Mouse (Mus musculus) frontal cortex, postnatal 25 days (tissue): ENCODE data around the gene Mri1.

Experiments used
- DNase-seq, 2 experiments: peaks; one replicate each; pipeline ENCODE4 v3.0.0; 2022; ENCODE audit warnings: low spot score in 2 of 2

Gene Mri1

DNA sequence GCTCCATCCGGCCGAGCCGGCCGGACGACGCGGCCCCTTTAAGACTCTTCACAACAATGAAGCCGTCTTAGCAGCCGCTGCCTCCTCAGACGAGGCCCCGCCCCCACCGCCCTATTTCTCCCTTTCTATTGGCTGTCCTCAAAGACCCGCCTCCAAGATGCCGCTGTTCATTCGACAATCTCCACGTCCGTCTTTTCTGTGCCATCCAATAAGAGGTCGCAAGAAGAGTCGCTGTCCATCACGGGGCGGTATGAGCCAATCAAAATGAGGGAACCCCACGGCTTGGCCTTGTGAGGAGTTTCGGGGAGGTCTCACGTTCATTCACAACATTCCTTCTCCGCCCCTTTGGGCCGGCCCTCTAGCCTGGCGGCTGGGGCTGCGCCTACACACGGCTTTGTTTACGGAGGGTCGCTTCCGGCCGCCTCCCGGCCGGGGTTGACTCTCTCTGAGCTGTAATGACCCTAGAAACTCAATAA is 20.1 kb downstream of the Mri1 start, which contains the start of gene Zswim4:
TSS of gene Zswim4 (minus strand) at position 58 of the 476 bp plus-strand sequence.
- DNase-seq, result peak; percentile 99

DNA sequence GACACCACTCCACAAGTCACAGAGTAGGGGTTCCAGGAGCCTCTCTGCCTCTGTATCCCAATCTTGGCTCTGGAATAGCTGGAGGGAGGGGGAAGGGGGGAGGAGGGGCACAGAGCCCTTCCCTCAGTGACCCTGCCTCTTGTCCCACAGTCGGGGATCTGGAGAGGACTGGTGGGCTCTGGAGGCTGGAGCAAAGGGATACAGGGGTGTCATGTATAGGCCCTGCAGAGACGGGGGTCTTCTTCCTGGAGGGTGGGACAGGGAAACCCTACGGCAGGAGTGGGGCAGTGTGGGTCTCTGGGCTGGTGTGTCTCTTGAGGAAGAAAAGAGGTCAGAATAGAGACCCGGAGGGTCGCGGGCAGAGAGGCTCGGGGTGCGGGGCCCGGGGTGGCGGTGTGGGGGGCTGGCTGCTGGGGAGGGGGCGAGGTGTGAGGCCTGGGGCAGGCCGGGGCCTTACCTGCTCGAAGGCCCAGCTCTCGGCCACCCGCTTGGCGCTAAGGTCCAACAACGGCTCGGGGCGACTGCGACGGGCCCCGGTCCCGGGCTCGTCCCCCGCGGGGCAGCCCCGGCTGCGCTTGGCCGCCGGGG is 20.6 kb downstream of the Mri1 start:
- DNase-seq, result no peak

DNA sequence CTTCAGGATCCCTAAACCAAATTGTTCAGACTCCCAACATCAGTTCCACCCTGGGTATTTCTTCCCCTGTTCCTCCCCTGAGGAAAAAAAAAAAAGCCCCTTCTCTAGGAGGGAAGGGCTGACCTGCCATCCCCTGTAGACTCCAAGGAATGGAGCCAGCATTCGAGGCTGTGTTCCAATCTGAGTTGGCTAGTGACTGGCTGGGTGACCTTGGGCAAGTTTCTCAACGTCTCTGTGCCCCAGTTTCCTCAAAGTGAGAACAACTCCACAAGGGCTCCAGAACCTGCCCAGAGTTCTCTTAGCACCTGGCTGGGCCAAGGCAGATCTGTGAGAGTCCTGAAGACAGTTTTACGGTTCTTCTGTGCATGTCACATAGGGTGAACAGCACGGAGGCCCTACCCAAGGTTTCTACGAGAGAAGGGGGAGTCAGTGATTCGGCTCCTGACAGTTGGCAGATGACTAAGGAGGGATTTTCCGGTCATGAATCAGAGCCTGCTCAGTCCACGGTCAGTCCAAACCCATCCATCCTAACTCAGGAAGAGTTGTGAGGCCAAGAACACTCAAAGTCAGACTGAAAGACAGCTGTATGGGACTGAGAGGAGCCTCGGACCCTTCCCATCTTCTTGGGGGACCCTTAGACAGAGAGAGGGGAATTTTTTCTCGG is 21.2 kb downstream of the Mri1 start:
- DNase-seq, result no peak

DNA sequence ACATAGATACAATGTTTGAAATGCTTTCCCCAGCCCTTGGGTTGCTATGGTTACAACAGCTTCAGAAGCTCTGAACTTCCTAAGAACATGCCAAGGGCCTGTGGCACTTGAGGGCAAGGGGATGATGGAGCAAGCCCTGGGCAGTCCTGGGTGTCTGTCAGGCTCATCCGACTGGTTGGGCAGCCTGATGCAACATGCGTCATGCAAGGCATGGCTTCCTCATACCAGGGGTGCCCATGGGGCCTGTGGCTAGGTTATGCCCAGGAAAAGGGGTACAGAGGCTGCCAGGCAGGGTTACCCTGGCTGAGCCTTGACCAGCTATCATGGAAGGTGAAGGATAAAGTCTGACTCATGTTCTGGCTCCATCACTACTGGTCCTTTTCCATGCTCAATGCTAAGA is 24.1 kb downstream of the Mri1 start:
- DNase-seq, result no peak

DNA sequence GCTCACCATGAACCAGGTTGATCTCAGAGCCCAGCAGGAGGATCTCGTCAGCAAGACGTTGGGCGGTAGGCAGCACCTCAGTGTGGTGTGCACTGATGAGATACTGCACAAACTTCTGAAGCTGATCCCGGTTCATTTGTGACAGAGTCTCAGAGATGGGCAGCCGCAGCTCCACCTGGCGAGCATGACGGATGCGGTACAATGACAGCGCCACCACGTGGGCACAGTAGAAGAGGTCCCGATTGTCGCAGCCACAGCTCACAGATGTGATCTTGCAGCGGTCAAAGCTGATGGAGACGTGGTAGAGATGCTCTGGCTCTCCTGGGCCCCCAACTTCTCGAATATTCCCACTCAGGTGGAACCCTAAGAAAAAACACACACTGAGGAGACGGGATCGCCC is 26.4 kb downstream of the Mri1 start:
- DNase-seq, result no peak

DNA sequence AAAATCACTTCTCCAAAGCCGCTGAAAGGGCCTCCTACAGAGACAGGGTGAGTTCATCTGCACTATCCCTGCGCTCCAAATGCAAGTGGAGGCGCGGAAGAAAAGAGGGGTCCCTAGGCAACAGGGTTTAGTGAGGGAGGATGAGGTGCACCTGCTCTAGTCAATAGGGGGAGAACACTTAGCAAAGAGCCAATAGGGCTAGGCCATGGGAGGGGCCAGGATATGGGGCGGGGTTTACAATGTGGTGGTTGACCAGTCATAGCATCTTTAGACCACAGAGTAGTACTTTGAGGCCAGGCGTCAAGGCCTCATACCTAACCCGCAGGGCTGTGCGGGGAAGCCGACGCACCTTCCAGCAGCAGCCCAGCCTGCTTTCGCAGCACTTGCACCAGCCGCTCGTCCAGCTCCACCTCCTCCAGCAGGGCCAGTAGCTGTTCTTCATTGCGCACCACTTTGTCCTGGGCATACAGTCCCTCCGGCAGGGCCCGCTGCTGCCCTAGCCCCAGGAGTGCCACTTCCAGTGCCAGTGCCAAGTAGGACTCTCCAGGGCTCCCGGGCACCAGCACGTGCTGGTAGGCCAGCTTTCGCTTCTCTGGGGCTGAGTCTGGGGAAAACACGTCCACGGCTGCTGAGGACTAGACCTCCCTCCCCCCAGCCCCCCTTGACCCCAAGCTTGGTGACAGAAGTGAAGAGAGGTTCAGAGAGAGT is 33.6 kb downstream of the Mri1 start:
- DNase-seq, result no peak

DNA sequence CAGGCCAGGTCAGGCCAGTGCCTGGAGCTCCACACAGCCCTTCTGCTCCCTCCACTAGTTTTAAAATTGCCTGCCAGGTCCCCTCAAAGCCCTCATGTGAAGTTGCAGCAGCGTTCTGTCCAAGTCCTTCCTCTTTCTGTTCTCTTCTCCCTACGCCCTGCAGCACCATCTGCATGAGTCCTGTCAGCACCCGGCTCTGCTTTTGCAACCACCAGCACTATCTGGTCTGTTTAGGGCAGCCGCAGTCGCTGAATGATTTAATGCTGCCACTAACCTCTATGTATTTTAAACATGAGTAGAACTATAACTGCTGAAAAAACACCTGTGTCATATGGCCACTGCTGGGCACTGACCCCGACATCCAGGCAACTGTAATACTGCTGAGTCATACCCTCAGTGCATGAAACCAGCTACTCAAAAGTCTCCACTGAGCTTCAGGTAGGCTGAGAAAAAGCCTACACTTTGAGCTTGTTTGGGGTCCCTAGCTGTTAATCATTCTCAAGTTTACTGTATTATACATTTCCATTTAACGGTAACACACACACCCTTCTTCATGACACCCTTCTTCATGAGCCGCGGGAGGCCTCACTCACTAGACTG is 34.5 kb downstream of the Mri1 start:
- DNase-seq, result no peak

DNA sequence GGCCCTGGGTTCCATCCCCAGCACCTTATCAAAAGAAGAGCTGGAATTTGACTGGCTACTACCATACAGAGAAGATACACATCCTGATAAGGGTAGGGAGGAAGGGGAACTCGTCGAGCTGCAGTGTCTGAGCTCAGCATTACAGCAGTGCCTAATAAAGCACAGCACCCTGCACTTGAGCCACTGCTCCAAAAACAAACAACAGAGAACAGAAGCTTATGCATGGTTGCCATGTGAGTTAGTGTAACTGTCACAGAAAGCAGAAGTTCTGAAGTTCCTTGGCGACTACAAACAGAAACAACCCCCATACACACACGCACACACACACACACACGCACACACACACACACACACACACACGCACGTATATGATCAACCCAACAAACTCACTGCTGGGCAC is 37.0 kb downstream of the Mri1 start:
- no peak for DNase-seq

DNA sequence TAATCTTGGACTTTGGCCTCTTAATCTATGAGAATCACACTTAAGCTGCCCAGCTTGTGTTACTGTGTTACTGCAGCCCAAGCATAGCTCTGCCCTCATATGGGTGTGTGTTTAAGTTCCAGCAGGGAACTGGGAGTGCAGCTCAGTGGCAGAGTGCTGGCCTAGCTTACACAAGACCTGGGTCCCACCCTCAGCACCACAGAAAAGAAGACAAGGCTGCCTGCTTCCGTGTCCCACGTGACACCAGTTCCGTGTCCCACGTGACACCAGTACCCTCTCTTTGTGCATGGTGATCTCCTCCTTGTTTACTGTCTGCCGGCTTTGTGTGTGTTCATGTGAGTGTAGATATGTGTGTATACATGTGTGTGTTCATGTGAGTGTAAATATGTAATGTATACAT is 39.0 kb downstream of the Mri1 start:
- no peak for DNase-seq

DNA sequence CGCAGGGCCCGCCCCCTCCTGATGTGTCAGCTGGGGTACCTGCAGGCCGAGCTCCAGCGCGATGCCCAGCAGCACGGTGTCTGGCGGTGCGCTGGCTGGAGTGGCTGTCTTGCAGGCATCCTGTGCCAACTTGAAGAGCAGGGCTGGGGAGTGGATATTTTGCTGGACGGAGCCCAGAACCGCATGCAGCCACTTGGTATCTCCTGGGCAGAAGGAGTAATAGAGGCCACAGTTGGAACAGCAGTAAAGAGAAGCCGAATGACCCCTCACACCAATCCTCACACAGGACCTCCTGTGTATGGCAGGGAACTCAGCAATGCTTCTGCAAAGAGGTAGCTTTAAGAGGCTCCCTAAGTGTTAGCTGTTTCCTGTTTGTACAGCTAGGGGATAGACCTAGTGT is 39.9 kb downstream of the Mri1 start:
- DNase-seq, result no peak

DNA sequence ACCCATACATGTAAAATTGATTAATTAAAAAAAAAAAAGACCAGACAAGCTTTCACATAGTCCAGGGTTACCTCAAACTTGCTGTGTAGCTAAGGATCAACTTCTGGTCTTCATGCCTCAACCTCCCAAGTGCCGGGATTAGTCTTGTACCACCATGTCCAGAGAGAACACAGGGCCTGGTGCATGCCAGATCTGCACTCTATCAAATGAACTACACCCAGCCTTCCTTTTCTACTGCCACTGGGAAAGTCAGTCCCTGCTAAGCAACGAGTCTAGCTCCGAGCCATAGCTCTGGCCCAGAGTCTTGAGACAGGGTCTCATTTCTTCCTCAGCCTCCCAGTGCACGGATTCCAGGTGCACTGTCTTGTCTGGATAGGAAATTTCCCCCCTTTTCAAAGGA is 43.8 kb downstream of the Mri1 start:
- no peak for DNase-seq

DNA sequence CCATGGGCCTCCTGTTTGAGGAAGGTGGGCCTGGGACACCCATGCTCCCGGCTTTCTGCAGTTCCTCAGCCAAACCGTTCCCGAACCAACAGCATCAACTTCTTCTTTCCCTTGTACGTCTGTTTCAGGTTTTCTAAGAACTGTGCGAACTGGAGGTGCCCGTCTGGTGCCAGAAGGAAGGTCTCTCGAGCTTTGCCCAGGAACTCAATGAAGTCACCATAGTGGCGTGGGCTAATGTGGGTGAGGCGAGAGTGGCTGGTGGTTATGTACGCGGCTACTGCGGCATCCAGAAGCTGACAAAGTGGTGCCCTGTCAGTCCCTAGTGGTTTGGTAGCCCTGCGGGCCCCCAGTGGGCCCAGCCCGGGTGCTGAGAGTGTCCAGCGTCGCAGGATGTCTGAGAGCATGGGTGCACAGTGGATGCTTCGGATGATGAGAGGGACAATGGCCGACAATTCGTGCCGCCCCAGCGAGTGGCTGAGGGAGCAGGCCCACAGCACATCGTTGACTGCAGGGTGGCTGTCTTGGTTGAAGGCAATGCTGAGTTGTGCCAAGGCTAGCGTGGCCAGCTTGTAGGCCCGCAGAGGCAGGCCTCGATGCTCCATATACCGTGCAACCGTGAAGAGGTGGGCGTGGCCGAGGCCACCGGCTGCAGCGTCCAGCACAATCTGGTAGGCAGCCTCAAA is 45.1 kb downstream of the Mri1 start:
- no peak for DNase-seq

DNA sequence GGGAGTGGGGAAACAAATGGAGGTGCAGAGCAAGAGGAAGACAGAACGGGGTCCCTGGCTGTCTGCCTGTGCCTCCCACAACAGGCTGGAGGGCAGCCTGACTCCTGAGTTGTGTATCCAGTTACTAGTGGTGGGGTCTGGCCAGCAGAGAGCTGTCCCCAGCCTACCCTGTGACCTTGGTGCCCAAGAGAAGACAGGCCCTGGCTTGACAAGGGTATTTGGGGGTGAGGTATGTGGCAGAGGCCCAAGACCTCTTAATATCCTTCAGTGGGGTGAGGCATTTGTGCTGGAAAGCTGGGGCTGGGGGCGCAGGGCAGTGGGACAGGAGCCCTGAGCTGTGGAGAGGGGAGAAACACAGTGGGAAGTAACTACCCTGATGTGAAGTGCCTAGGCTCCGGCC is 45.9 kb downstream of the Mri1 start:
- no peak for DNase-seq

DNA sequence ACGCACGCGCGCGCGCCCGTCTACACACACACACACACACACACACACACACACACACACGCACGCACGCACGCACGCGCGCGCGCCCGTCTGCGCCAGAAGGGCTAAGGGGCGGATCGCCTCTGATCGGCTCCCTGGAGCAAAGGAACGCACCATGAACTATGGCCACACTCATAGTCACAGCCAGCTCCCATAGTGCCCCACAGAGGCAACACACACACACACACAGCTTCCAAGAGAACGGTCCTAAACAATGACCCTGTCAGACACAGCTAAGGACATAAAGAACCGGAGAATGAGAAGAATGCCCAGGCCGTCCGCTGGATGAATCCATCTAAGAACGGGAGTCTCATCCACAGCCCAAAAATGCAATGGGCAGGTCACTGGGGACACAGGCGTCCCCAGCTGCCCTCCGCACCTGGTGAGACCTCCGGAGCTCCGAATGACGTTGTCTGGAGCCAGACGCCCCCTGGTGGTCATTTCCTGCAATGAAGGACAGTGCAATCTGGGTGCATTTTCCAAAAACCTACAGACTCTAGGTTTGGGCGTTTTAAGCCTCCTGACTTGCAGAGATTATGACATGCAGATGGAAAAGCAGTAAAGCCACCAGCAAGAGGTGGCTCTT is 46.8 kb downstream of the Mri1 start:
- DNase-seq, result peak; percentile 80

DNA sequence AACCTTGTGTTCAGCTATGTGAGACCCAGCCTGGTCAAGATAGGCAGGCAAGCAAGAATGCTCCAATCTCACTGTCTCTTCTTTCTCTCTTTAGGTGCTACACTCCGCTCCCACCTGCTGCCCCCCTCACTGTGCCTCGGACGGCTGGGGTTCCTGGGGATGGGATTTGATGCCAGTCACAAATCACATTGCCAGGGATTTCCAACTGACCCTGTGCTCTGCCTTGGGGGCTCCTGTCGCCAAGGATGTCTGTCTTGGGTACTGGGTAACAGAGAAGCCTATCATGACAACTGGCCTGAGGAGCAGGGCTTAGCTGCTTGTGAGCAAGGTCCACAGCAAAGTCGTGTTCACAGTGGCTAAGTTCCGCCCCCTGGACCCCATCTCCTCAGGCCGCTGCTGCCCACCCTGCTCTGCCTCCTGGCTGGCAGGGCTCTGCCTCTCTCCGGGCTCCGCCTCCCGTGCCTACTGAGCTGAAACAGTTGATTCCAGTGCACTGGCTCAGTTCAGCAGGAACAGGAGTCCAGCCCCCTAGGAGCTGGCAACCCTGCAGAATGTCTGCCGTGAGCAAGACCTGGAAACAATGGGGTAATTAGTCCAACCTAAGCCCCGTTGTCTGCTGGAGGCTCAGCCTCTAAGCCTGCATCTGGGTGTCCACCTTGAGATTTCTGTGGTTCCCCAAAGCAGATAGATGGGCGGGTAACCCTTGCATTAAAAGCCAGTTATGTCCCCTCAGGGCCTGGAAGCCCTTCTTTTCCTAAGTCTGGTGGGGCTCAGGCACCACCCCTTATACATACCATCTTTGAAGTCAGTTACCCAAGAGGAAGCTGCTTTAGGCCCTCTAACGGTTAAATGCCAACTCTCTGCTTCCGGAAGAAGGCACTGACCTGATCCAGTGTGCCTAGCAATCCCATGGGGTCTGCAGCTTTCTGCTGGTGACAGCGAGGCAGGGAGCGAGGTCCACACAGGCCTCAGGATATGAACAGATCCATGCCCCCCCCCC is 48.4 kb downstream of the Mri1 start:
- DNase-seq, result no peak

DNA sequence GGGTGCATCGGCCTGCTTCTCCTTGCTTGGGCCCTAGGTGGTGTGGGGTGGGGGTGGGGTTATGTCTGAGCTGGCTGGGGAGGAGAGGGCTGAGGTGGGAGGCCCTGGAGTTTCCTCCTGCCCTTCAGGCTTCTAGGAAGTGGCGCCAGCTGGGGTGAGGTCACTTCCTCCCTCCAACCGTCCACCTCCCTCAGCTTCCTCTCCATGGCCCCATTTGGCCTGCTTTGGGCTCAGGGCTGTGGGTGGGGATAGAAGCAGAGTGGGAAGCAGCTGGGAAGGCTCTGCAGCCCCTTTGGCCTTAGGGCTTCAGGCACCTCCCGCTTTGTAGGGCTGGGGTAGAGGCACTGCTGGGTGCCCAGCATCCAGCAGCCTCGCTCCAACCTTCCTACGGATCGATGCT is 49.3 kb downstream of the Mri1 start:
- DNase-seq, result no peak

DNA sequence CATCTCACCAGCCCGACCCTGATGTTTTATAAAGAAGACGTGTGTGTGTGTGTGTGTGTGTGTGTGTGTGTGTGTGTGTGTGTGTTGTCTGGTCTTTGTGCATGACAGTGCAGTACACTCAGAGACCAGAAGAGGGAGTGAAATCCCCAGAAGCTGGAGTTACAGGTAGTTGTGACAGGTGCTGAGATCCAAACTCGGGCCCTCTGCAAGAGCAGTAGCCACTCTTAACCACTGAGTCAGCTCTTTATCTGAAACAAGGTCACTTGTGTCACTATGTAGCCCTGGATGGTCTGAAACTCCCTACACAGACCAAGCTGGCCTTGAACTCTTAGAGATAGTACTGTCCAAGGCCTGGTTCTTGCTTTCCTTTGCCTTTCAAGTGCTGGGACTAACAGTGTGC is 50.5 kb downstream of the Mri1 start:
- DNase-seq, result no peak

DNA sequence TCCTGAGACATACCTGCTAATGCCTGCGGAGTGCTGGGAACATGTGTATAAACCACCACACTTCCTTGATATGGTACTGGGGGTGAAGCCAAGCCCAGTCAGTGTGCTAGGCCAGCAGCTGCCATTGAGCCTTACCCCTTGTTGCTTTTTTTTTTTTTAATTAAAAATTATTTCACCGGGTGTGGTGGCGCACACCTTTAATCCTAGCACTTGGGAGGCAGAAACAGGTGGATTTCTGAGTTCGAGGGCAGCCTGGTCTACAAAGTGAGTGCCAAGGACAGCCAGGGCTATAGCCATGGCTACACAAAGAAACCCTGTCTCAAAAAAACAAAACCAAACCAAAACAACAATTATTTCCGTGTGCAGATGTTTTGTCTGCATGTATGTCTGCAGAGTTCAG is 52.1 kb downstream of the Mri1 start:
- no peak for DNase-seq

DNA sequence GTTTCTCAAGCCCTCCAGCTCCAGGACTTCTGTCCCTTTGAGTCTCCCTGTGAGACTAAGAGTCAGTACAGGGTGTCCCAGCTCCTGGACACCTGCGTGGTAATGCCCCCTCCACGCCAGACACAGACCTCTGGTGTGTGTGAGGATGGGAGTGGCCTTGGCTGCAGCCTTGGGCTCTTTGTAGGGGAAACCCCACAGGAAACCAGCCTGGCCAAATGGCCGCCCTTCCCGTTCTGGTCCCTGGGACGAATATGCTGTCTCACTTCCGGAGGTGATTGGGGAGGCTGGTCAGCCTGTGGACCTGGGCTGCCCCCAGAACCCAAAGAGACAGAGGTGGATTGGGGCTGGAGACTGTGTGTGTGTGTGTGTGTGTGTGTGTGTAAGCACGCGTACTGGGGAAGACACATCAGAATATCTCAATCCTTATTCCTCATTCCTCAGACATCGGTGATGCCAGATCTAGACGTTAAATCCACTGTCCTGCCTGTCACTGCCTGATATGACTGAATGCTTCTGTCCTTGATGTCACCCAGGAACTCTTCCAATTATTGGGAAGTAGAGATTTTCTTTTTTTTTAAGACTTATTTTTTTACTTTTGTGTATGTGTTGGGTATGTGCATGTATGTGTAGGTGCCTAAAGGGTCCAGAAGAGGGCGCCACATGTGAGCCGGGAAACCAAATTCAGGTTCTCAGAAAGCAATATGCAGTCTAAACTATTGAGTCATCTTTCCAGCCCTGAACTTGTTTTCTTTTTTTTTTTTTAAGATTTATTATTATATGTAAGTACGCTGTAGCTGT is 53.0 kb downstream of the Mri1 start:
- no peak for DNase-seq
